Mouse (Mus musculus): ENCODE data around the gene Rps5. TPM values are rescaled to one million over a fixed set of nuclear protein-coding genes. Genes with fewer than 3 reads are reported as not detected.
A peak's percentile ranks its signal among the peaks of the same experiment; 100 is the strongest.

The Rps5 gene
- total and polyA plus RNA-seq, 2 experiments from 2014 or later: 679 to 1,758 TPM

GRCm38 (mm10) chr7:12949032-12949871 is 27.2 kb downstream of the Rps5 start:
- Histone ChIP-seq H3K4me1 (ENCODE audit: insufficient read depth) (peaks cover 9% of the 10 kb centered on the region), H3K27ac (ENCODE audit: low read depth, low read length) (peak overlapping the region; percentile 90), H3K9ac (peak overlapping the region; percentile 64), H3K36me3 (ENCODE audit: insufficient read depth) (no peaks in the 10 kb centered on the region), H3K9me3 (ENCODE audit: low read length) (no peaks in the 10 kb centered on the region), H3K4me3 (ENCODE audit: low read depth, low read length) (peak overlapping the region; percentile 47), H3K27me3 (ENCODE audit: insufficient read depth, low read length) (no peaks in the 10 kb centered on the region), H3K4me2 (ENCODE audit: low read depth) (peak overlapping the region; percentile 87)
- WGBS: 8% methylated on average over 35 of the region's 35 CpGs
- DNase-seq (peak; percentile 98), ATAC-seq (peak; percentile 98)
- TF ChIP-seq CTCF (IDR thresholded peaks at IDR 0.05; ENCODE audit: low read depth): peak; percentile 33

- Histone ChIP-seq H3K4me3 (ENCODE audit: low read depth, low read length) (peak overlapping the region; percentile 47), H3K27me3 (ENCODE audit: insufficient read depth, low read length) (no peaks in the 10 kb centered on the region), H3K27ac (ENCODE audit: low read depth, low read length) (peak overlapping the region; percentile 90), H3K9ac (peak overlapping the region; percentile 64), H3K9me3 (ENCODE audit: low read length) (no peaks in the 10 kb centered on the region), H3K4me1 (ENCODE audit: insufficient read depth) (peaks cover 9% of the 10 kb centered on the region), H3K4me2 (ENCODE audit: low read depth) (peak overlapping the region; percentile 87), H3K36me3 (ENCODE audit: insufficient read depth) (no peaks in the 10 kb centered on the region)
- DNase-seq (no peak), ATAC-seq (no peak)
- WGBS: 11% methylated on average over 16 of the region's 16 CpGs
- no peak for TF ChIP-seq CTCF (IDR thresholded peaks at IDR 0.05; ENCODE audit: low read depth)
Observed at GRCm38 (mm10) chr7:12949872-12950229, 27.8 kb downstream of the Rps5 start.

- ATAC-seq (no peak), DNase-seq (no peak)
- Histone ChIP-seq H3K4me2 (ENCODE audit: low read depth) (no peak overlapping the region), H3K36me3 (ENCODE audit: insufficient read depth) (no peaks in the 10 kb centered on the region), H3K27ac (ENCODE audit: low read depth, low read length) (no peak overlapping the region), H3K4me1 (ENCODE audit: insufficient read depth) (peaks cover 4% of the 10 kb centered on the region; the same call in 1 of the 2 replicates), H3K27me3 (ENCODE audit: insufficient read depth, low read length) (no peaks in the 10 kb centered on the region), H3K9me3 (ENCODE audit: low read length) (no peaks in the 10 kb centered on the region), H3K9ac (no peak overlapping the region), H3K4me3 (ENCODE audit: low read depth, low read length) (no peak overlapping the region)
- 47% methylated on average over 3 of the region's 3 CpGs for WGBS
- peak; percentile 40; the same call in 1 of the 2 replicates for TF ChIP-seq CTCF (IDR thresholded peaks at IDR 0.05; ENCODE audit: low read depth)
Observed at GRCm38 (mm10) chr7:12954896-12955295, 32.8 kb downstream of the Rps5 start.

GRCm38 (mm10) chr7:12957511-12957910 is 35.4 kb downstream of the Rps5 start:
- Histone ChIP-seq H3K27me3 (ENCODE audit: insufficient read depth, low read length) (no peaks in the 10 kb centered on the region), H3K4me2 (ENCODE audit: low read depth) (no peak overlapping the region), H3K4me3 (ENCODE audit: low read depth, low read length) (no peak overlapping the region), H3K9ac (no peak overlapping the region), H3K27ac (ENCODE audit: low read depth, low read length) (no peak overlapping the region), H3K9me3 (ENCODE audit: low read length) (no peaks in the 10 kb centered on the region), H3K36me3 (ENCODE audit: insufficient read depth) (no peaks in the 10 kb centered on the region), H3K4me1 (ENCODE audit: insufficient read depth) (no peaks in the 10 kb centered on the region)
- ATAC-seq (no peak), DNase-seq (no peak)
- TF ChIP-seq CTCF (IDR thresholded peaks at IDR 0.05; ENCODE audit: low read depth): no peak
- WGBS: 69% methylated on average over 5 of the region's 5 CpGs

GRCm38 (mm10) chr7:12958948-12959347 is 36.9 kb downstream of the Rps5 start:
- no peak overlapping the region for H3K27ac ChIP-seq (ENCODE audit: low read depth, low read length)
- DNase-seq (no peak), ATAC-seq (no peak)
- H3K27me3 ChIP-seq (ENCODE audit: insufficient read depth, low read length): no peaks in the 10 kb centered on the region
- H3K9me3 ChIP-seq (ENCODE audit: low read length): no peaks in the 10 kb centered on the region
- no peak overlapping the region for H3K9ac ChIP-seq
- no peaks in the 10 kb centered on the region for H3K36me3 ChIP-seq (ENCODE audit: insufficient read depth)
- H3K4me1 ChIP-seq (ENCODE audit: insufficient read depth): no peaks in the 10 kb centered on the region
- no peak overlapping the region for H3K4me2 ChIP-seq (ENCODE audit: low read depth)
- TF ChIP-seq CTCF (IDR thresholded peaks at IDR 0.05; ENCODE audit: low read depth): no peak
- no peak overlapping the region for H3K4me3 ChIP-seq (ENCODE audit: low read depth, low read length)
- 79% methylated on average over 4 of the region's 4 CpGs for WGBS

- Histone ChIP-seq H3K27me3 (ENCODE audit: insufficient read depth, low read length) (no peaks in the 10 kb centered on the region), H3K9me3 (ENCODE audit: low read length) (no peaks in the 10 kb centered on the region), H3K4me2 (ENCODE audit: low read depth) (no peak overlapping the region), H3K36me3 (ENCODE audit: insufficient read depth) (no peaks in the 10 kb centered on the region), H3K4me1 (ENCODE audit: insufficient read depth) (no peaks in the 10 kb centered on the region), H3K9ac (no peak overlapping the region), H3K4me3 (ENCODE audit: low read depth, low read length) (no peak overlapping the region), H3K27ac (ENCODE audit: low read depth, low read length) (no peak overlapping the region)
- DNase-seq (no peak), ATAC-seq (no peak)
- WGBS: 8% methylated on average over 4 of the region's 4 CpGs
- TF ChIP-seq CTCF (IDR thresholded peaks at IDR 0.05; ENCODE audit: low read depth): no peak
Observed at GRCm38 (mm10) chr7:12959718-12960117, 37.6 kb downstream of the Rps5 start.

- no peaks in the 10 kb centered on the region for H3K9me3 ChIP-seq (ENCODE audit: low read length)
- WGBS: 1% methylated on average over 29 of the region's 29 CpGs
- peak overlapping the region; percentile 64 for H3K4me2 ChIP-seq (ENCODE audit: low read depth)
- H3K27ac ChIP-seq (ENCODE audit: low read depth, low read length): peak overlapping the region; percentile 89
- H3K9ac ChIP-seq: peak overlapping the region; percentile 62
- H3K4me1 ChIP-seq (ENCODE audit: insufficient read depth): peaks cover under 1% of the 10 kb centered on the region; the same call in 1 of the 2 replicates
- H3K4me3 ChIP-seq (ENCODE audit: low read depth, low read length): peak overlapping the region; percentile 52
- DNase-seq: peak; percentile 90
- no peak for TF ChIP-seq CTCF (IDR thresholded peaks at IDR 0.05; ENCODE audit: low read depth)
- H3K27me3 ChIP-seq (ENCODE audit: insufficient read depth, low read length): no peaks in the 10 kb centered on the region
- ATAC-seq: peak; percentile 80
- no peaks in the 10 kb centered on the region for H3K36me3 ChIP-seq (ENCODE audit: insufficient read depth)
Observed at GRCm38 (mm10) chr7:12961511-12962141, 39.5 kb downstream of the Rps5 start.
